Mouse (Mus musculus) neutrophil, adult 65 days (primary cell): ENCODE measurements around the gene Glg1. TPM values are rescaled to one million over a fixed set of nuclear protein-coding genes. Genes with fewer than 3 reads are reported as not detected.

Experiments
- total RNA-seq: library from RNA; stranded (reverse); gene quantifications from 2 replicates; pipeline ENCODE4 v1.2.4, GENCODE M21; 2023

Glg1 gene
- 43.7 and 49.5 TPM in 2 replicates for total RNA-seq

DNA sequence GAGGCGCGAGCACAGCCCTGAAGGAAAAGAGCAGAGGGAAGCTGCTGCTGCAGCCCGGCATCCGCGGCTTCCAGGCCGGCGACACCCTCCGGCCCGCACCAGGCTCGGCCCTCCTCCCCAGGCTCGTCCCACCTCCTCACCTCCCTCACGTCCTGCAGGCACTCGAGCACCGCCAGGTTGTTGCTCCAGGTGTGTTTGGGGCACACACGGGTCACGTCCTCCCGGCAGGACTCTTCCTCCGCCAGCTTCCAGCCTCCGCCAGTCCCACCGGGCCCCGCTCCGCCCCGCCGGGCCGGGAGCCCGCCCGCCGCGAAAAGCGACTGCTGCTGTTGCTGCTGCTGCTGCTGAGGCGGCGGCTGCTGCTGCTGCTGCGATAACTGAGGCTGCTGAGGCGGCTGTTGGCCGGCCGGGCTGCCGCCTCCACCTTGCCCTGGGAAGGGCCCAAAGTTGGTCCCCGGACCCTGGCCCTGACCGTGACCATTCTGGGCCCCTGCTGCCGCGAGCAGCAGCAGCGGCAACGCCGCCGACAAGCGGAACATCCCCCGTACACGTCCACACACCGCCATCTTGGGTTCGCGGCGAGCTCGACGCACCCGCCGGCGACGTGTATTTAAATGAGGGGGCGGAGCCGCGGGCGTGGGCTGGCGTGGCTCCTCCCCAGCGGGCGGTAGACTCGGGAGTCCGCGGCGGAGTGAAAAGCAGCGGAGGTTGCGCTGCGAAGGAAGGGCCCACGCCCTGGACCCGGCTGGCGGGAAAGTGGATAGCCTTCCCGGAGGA, at the start of gene Glg1:
Gene Glg1, minus strand, starts transcription at position 586 of the 777 bp plus-strand sequence.

GRCm38 (mm10) chr8:111299821-111300568, 41.0 kb upstream of the Glg1 start, which contains the start of gene Rfwd3:
Rfwd3 (minus strand) TSS chr8:111300222.

Other genes starting within 250 kb of the Glg1 start
- gene Ddx19b, start 227.5 kb downstream of the Glg1 start, total RNA-seq: 6.4 and 9.7 TPM in 2 replicates
- gene Aars, start 226.1 kb downstream of the Glg1 start, total RNA-seq: 25.9 and 32.6 TPM in 2 replicates
- gene Exosc6, start 202.9 kb downstream of the Glg1 start, total RNA-seq: 0.50 and 4.2 TPM in 2 replicates
- gene Clec18a, start 166.8 kb downstream of the Glg1 start, total RNA-seq: not detected in 2 replicates
- gene Pdpr, start 164.6 kb downstream of the Glg1 start, total RNA-seq: 8.6 and 17.3 TPM in 2 replicates
- 43.3 and 59.7 TPM in 2 replicates for gene Rfwd3, start 41.0 kb upstream of the Glg1 start, total RNA-seq
- gene Mlkl, start 79.0 kb upstream of the Glg1 start, total RNA-seq: 17.3 and 18.8 TPM in 2 replicates
- not detected in 2 replicates for gene Fa2h, start 134.6 kb upstream of the Glg1 start, total RNA-seq